Mouse (Mus musculus): ENCODE measurements around the gene 2410002F23Rik. TPM values are rescaled to one million over a fixed set of nuclear protein-coding genes. Genes with fewer than 3 reads are reported as not detected.
"Not testable (repeated sequence)": the region's sequence is repeated elsewhere in the genome, so short reads cannot be mapped to it uniquely, and the experiment has no call there.

Gene 2410002F23Rik
- polyA plus RNA-seq, 1 experiment from 2014 or later = 143 TPM

DNA sequence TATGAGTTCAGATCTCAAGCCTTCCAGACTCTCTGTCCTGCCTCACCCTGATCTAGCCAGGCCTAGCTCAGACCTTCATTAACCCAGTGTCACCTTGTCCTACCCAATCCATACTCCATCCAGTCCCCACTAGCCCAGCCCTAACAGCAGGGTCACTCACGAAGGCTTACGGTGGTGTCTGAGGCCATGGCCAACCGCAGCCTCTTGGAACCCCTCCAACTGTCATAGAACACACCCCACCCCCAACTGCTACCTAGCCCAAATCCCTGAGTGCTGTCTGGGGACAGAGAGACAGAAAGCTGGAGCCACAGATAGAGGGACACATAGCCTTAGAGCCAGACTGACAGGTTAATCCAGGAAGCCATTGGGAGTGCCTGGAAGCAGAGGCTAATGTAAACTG lies 10.6 kb upstream of the 2410002F23Rik start, which contains the start of gene Gm36864:
TSS of gene Gm36864 (plus strand) at position 269 of the 400 bp plus-strand sequence.
- Histone ChIP-seq H3K9ac (ENCODE audit: low read length) (no peak within 1 kb of the TSS), H3K9me3 (ENCODE audit: control insufficient read depth, low read length) (no peaks in the 10 kb centered on the region), H3K4me2 (ENCODE audit: low read depth) (no peak within 1 kb of the TSS), H3K27me3 (ENCODE audit: control insufficient read depth, insufficient read depth, low read length) (no peaks in the 10 kb centered on the region), H3K36me3 (ENCODE audit: control insufficient read depth, insufficient read depth, low read length) (no peaks in the 10 kb centered on the region), H3K4me3 (ENCODE audit: low read depth, low read length) (no peak within 1 kb of the TSS), H3K27ac (ENCODE audit: low read depth, low read length) (no peak within 1 kb of the TSS), H3K4me1 (ENCODE audit: control insufficient read depth, insufficient read depth, low read length) (no peaks in the 10 kb centered on the region)
- ATAC-seq (ENCODE audit: insufficient read depth, low FRiP score, low TSS enrichment) (no peak), DNase-seq (ENCODE audit: low spot score) (no peak)
- WGBS = 88% methylated on average over 3 of the region's 3 CpGs

DNA sequence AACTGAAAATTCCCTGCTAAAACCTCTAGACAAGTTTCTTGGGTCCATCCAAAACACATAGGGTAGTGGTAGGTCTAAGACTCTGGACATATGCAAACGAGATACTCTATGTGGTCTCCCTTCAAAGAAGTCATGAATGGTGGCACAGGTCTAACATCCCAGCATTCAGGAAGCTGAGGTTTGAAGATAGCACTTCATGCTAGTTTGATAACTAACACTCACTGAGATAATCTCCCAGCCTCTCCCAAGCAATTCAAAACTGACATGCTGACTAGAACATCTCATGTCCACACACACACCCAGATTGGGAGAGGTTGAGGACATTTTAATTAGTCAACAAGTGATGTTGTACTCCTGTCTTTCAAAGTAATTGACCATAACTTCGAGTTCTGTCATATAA lies 6.6 kb upstream of the 2410002F23Rik start:
- WGBS = 55% methylated on average over 2 of the region's 2 CpGs
- DNase-seq (ENCODE audit: low spot score) = no peak

DNA sequence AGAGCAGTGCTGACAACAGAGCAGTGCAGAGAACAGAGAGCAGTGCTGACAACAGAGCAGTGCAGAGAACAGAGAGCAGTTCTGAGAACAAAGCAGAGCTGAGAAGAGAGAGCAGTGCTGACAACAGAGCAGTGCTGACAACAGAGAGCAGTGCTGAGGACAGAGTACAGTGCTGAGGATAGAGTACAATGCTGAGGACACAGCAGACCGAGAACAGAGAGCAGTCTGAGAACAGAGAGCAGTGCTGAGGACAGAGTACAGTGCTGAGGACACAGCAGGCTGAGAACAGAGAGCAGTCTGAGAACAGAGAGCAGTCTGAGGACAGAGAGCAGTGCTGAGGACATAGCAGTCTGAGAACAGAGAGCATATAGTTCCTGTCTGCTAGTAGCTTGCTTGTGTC lies 5.8 kb upstream of the 2410002F23Rik start:
- DNase-seq (ENCODE audit: low spot score) (no peak), ATAC-seq (ENCODE audit: insufficient read depth, low FRiP score, low TSS enrichment) (no peak)
- Histone ChIP-seq H3K36me3 (ENCODE audit: control insufficient read depth, insufficient read depth, low read length) (no peaks in the 10 kb centered on the region), H3K27me3 (ENCODE audit: control insufficient read depth, insufficient read depth, low read length) (no peaks in the 10 kb centered on the region), H3K4me2 (ENCODE audit: low read depth) (no peak overlapping the region), H3K4me1 (ENCODE audit: control insufficient read depth, insufficient read depth, low read length) (peaks cover 3% of the 10 kb centered on the region), H3K27ac (ENCODE audit: low read depth, low read length) (no peak overlapping the region), H3K9ac (ENCODE audit: low read length) (no peak overlapping the region), H3K9me3 (ENCODE audit: control insufficient read depth, low read length) (no peaks in the 10 kb centered on the region), H3K4me3 (ENCODE audit: low read depth, low read length) (no peak overlapping the region)
- 58% methylated on average over 1 of the region's 1 CpGs for WGBS

More for the DNA sequence above, 6.6 kb upstream of the 2410002F23Rik start:
- no peaks in the 10 kb centered on the region for H3K36me3 ChIP-seq (ENCODE audit: control insufficient read depth, insufficient read depth, low read length)
- no peak overlapping the region for H3K4me2 ChIP-seq (ENCODE audit: low read depth)
- no peaks in the 10 kb centered on the region for H3K4me1 ChIP-seq (ENCODE audit: control insufficient read depth, insufficient read depth, low read length)
- no peak for ATAC-seq (ENCODE audit: insufficient read depth, low FRiP score, low TSS enrichment)
- no peak overlapping the region for H3K9ac ChIP-seq (ENCODE audit: low read length)
- no peaks in the 10 kb centered on the region for H3K27me3 ChIP-seq (ENCODE audit: control insufficient read depth, insufficient read depth, low read length)
- no peak overlapping the region for H3K27ac ChIP-seq (ENCODE audit: low read depth, low read length)
- H3K4me3 ChIP-seq (ENCODE audit: low read depth, low read length) = no peak overlapping the region
- H3K9me3 ChIP-seq (ENCODE audit: control insufficient read depth, low read length) = no peaks in the 10 kb centered on the region

DNA sequence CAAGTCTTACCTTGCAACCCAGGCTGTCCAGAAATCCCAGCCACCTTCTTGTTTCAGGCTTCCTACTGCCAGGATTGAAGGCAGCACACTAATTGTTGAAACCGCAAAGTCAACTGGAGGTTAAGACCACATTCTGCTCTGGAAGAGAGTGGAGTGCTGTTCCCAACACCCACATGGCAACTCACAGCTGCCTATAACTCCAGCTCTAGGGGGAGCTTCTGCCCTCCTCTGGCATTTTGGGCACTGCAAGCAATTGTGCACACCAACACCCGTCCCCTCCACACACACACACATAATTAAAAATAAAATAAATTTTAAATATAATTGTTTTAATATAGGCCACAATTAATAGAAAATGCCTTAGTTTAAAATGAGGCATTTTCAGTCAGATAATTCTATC lies 5.4 kb upstream of the 2410002F23Rik start:
- DNase-seq (ENCODE audit: low spot score) = no peak
- Histone ChIP-seq H3K27me3 (ENCODE audit: control insufficient read depth, insufficient read depth, low read length) (no peaks in the 10 kb centered on the region), H3K36me3 (ENCODE audit: control insufficient read depth, insufficient read depth, low read length) (no peaks in the 10 kb centered on the region), H3K4me3 (ENCODE audit: low read depth, low read length) (no peak overlapping the region), H3K9ac (ENCODE audit: low read length) (no peak overlapping the region), H3K27ac (ENCODE audit: low read depth, low read length) (no peak overlapping the region), H3K4me1 (ENCODE audit: control insufficient read depth, insufficient read depth, low read length) (peaks cover 3% of the 10 kb centered on the region), H3K4me2 (ENCODE audit: low read depth) (no peak overlapping the region), H3K9me3 (ENCODE audit: control insufficient read depth, low read length) (no peaks in the 10 kb centered on the region)
- 86% methylated on average over 2 of the region's 2 CpGs for WGBS
- ATAC-seq (ENCODE audit: insufficient read depth, low FRiP score, low TSS enrichment) = no peak

DNA sequence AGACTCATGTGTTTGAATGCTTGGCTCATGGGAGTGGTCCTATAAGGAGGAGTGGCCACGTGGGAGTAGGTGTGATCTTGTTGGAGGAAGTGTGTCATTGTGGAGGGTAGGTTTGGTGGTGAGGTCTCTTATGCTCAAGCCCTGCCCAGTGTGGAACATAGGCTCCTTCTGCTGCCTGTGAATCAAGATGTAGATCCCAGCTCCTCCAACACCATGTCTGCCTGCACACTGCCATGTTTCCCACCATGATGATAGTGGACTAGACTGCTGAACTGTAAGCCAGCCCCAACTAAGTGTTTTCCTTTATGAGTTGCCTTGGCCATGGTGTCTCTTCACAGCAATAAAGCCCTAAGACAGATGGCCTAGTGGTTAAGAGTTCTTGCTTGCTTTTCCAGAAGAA lies 2.4 kb upstream of the 2410002F23Rik start:
- Histone ChIP-seq H3K36me3 (ENCODE audit: control insufficient read depth, insufficient read depth, low read length) (peaks cover 2% of the 10 kb centered on the region), H3K9ac (ENCODE audit: low read length) (no peak overlapping the region), H3K4me2 (ENCODE audit: low read depth) (no peak overlapping the region), H3K9me3 (ENCODE audit: control insufficient read depth, low read length) (no peaks in the 10 kb centered on the region), H3K27ac (ENCODE audit: low read depth, low read length) (no peak overlapping the region), H3K4me3 (ENCODE audit: low read depth, low read length) (no peak overlapping the region), H3K27me3 (ENCODE audit: control insufficient read depth, insufficient read depth, low read length) (no peaks in the 10 kb centered on the region), H3K4me1 (ENCODE audit: control insufficient read depth, insufficient read depth, low read length) (peaks cover 10% of the 10 kb centered on the region)
- no peak for DNase-seq (ENCODE audit: low spot score)
- 53% methylated on average over 1 of the region's 1 CpGs for WGBS
- no peak for ATAC-seq (ENCODE audit: insufficient read depth, low FRiP score, low TSS enrichment)

DNA sequence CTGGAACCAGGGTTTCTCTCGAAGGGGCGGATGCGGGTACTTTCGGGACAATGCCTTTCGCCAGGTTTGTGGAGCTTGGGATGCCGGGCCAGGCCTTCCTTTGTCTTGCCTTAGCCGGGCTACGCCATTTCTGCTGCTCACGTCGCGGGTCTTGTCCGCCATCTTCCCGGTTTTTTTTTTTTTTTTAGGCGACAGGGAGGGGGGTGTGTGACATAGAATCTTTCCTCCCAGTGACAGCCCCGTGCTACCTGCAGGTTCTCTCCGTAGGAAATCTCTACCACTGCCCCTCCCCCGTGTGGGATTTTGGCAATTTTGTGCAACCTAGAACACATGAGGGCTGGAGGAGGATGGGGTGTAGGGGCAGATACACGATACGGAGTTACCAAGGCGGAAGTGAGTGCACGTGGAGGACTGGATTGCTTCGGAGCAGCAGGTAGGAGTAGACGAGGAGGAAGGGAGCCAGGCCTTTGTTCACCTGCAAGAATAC lies 505 bp downstream of the 2410002F23Rik start:
- Histone ChIP-seq H3K4me3 (ENCODE audit: low read depth, low read length) (peak overlapping the region; percentile 90), H3K4me1 (ENCODE audit: control insufficient read depth, insufficient read depth, low read length) (peaks cover 10% of the 10 kb centered on the region), H3K27ac (ENCODE audit: low read depth, low read length) (peak overlapping the region; percentile 84), H3K9ac (ENCODE audit: low read length) (peak overlapping the region; percentile 94), H3K9me3 (ENCODE audit: control insufficient read depth, low read length) (no peaks in the 10 kb centered on the region), H3K27me3 (ENCODE audit: control insufficient read depth, insufficient read depth, low read length) (no peaks in the 10 kb centered on the region), H3K4me2 (ENCODE audit: low read depth) (peak overlapping the region; percentile 75), H3K36me3 (ENCODE audit: control insufficient read depth, insufficient read depth, low read length) (peaks cover 16% of the 10 kb centered on the region)
- under 1% methylated on average over 23 of the region's 23 CpGs for WGBS
- ATAC-seq (ENCODE audit: insufficient read depth, low FRiP score, low TSS enrichment) (peak; percentile 50), DNase-seq (ENCODE audit: low spot score) (peak; percentile 70)

DNA sequence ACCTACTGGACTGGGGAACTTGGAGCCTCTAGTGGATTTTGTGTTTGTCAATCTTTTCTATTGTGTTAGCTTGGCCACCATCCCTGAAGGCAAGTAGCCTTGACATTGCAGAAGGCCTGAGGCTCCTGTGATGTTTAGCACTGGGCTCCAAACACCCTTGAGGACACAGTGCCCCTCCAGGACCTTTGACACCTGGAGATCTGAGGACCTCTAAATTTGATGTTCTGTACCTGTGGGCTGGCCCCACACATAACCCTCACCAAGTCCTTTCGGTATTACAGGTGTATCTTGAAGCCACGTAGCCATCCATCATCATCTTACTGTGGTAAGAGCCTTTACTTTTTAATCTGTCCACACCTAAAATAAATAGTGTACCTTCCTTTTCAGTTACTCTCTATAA lies 1.4 kb downstream of the 2410002F23Rik start:
- H3K27me3 ChIP-seq (ENCODE audit: control insufficient read depth, insufficient read depth, low read length) = no peaks in the 10 kb centered on the region
- 94% methylated on average over 2 of the region's 2 CpGs for WGBS
- no peak overlapping the region; the same call in 1 of the 2 replicates for H3K9ac ChIP-seq (ENCODE audit: low read length)
- ATAC-seq (ENCODE audit: insufficient read depth, low FRiP score, low TSS enrichment) = no peak
- H3K36me3 ChIP-seq (ENCODE audit: control insufficient read depth, insufficient read depth, low read length) = peaks cover 23% of the 10 kb centered on the region
- H3K27ac ChIP-seq (ENCODE audit: low read depth, low read length) = no peak overlapping the region
- peaks cover 10% of the 10 kb centered on the region for H3K4me1 ChIP-seq (ENCODE audit: control insufficient read depth, insufficient read depth, low read length)
- no peak for DNase-seq (ENCODE audit: low spot score)
- peak overlapping the region; percentile 90 for H3K4me3 ChIP-seq (ENCODE audit: low read depth, low read length)
- H3K9me3 ChIP-seq (ENCODE audit: control insufficient read depth, low read length) = no peaks in the 10 kb centered on the region
- peak overlapping the region; percentile 75 for H3K4me2 ChIP-seq (ENCODE audit: low read depth)

DNA sequence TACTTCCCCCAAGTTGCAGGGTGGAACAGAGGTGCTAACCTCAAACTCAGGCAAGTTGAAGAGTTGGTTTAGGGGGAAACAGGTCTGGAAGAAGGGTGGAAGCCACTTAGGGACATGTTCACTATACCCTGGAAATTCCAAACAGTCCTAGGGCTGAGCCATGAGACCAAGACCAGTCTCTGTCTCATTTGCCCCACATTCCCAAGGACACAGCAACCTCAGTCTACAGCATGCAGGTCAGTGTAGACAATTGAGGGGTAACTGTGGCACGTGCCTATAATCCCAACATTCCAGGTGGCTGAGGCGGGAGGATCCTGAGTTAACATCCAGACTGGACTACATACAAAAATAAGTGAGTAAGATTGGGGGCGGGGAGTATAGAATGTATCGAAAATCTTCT lies 2.7 kb downstream of the 2410002F23Rik start:
- no peaks in the 10 kb centered on the region for H3K9me3 ChIP-seq (ENCODE audit: control insufficient read depth, low read length)
- H3K9ac ChIP-seq (ENCODE audit: low read length) = no peak overlapping the region
- 94% methylated on average over 4 of the region's 4 CpGs for WGBS
- no peak for DNase-seq (ENCODE audit: low spot score)
- H3K36me3 ChIP-seq (ENCODE audit: control insufficient read depth, insufficient read depth, low read length) = peaks cover 24% of the 10 kb centered on the region
- peaks cover 10% of the 10 kb centered on the region for H3K4me1 ChIP-seq (ENCODE audit: control insufficient read depth, insufficient read depth, low read length)
- H3K27me3 ChIP-seq (ENCODE audit: control insufficient read depth, insufficient read depth, low read length) = no peaks in the 10 kb centered on the region
- H3K27ac ChIP-seq (ENCODE audit: low read depth, low read length) = no peak overlapping the region
- H3K4me3 ChIP-seq (ENCODE audit: low read depth, low read length) = no peak overlapping the region
- no peak for ATAC-seq (ENCODE audit: insufficient read depth, low FRiP score, low TSS enrichment)
- no peak overlapping the region for H3K4me2 ChIP-seq (ENCODE audit: low read depth)

DNA sequence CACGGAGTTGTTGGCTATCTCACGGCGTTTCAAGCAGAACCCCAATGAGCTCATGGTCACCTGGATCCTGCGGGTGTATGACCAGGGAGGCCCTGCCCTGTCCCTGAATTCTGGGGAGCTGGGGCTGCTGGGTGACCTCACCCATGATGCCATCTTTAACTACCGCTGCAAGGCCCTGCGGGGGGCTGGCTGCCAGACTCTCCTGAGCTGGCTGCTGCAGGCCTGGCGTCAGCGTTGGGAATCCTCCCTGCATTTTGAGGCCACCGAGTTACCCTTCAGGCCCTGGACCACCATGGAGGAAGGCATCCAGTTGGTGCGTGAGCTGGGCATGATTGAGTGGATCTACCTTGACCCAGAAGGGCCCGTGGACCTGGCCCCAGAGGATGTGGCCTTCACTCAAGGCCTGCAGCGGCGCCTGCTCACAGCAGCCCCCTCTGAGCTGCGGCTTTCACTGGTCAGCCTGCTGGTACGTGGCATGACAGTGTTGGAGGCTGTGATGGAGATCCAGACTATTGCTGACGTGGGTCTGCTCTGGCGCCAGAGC lies 4.3 kb downstream of the 2410002F23Rik start:
- WGBS = 88% methylated on average over 17 of the region's 17 CpGs
- not testable (repeated sequence) for H3K4me1 ChIP-seq (ENCODE audit: control insufficient read depth, insufficient read depth, low read length); DNase-seq (ENCODE audit: low spot score); H3K4me3 ChIP-seq (ENCODE audit: low read depth, low read length); H3K9me3 ChIP-seq (ENCODE audit: control insufficient read depth, low read length); ATAC-seq (ENCODE audit: insufficient read depth, low FRiP score, low TSS enrichment); H3K27ac ChIP-seq (ENCODE audit: low read depth, low read length); H3K9ac ChIP-seq (ENCODE audit: low read length); H3K27me3 ChIP-seq (ENCODE audit: control insufficient read depth, insufficient read depth, low read length); H3K4me2 ChIP-seq (ENCODE audit: low read depth)
- peaks cover 24% of the 10 kb centered on the region for H3K36me3 ChIP-seq (ENCODE audit: control insufficient read depth, insufficient read depth, low read length)

Measured in neural tube, embryonic 11.5 days (tissue).